Mouse (Mus musculus) thymus, adult 2 months (tissue): ENCODE data around the gene Mr1.

ENCODE experiments used
- CTCF ChIP-seq: fragments of 200-500 bp; IDR thresholded peaks from 2 replicates; pipeline ENCODE4 v1.5.1; 2012; ENCODE audit warnings: mild to moderate bottlenecking, control low read depth, low read length, moderate library complexity, borderline replicate concordance; ENCODE audit not compliant: control insufficient read depth, poor library complexity, insufficient read depth; ENCODE audit errors: extremely low read depth
- POLR2A ChIP-seq: fragments of 200-500 bp; IDR thresholded peaks from 2 replicates; pipeline ENCODE4 v1.6.1; 2012; ENCODE audit warnings: mild to moderate bottlenecking, low read length, control low read depth, moderate library complexity; ENCODE audit not compliant: control insufficient read depth, poor library complexity, insufficient read depth; ENCODE audit errors: extremely low read depth

DNA sequence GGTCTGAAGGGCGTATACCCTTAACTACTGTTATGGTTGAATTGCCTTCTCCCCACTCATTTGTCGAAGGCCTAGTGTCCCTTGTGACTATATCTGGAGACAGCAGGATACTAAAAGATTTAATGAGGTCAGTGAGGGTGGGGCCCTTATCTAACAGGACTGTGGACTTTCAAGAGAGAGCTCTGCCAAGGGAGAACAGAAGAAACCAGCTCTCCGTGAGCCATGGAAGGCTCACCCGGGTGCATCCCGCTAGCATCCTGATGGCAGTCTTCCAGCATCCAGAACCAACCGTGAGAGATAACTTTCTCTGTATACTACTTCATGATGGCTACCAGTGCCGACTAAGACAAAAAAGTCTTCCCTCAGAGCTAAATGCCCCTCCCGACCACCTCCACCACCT is 61.8 kb downstream of the Mr1 start:
- no peak for TF ChIP-seq POLR2A
- no peak for TF ChIP-seq CTCF
